ENCODE assay signal across 23 mouse cellular contexts in the genomic region with DNA sequence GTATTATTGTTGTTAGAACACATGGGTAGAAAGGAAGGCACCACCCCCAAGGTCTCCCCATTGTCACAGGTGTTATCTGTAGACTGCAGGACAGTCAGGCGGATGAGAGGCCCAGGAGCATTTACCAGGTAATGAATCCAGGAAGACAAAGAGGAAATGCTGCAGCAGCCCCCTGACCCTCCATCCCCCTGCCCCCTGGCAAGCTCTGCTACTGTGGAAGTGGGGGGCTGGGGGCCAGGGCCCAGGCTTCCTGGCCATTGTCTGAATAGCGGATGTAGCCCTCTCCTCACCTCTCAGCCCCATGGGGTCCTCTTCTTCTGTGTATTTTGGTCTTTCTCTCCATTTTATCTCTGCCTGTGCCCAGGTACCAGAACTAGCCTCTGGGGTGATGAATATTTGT. TPM values are rescaled to one million over a fixed set of nuclear protein-coding genes. Genes with fewer than 3 reads are reported as not detected.
"Had no signal": no experiment of that assay in that cellular context is flagged by ENCODE, and none has a peak within 500 bp of the region (broad histone marks: within the 10 kb centered on the region; RNA-seq: fewer than 3 reads in every experiment).

No protein-coding gene starts in this region.

- H3K9me3 ChIP-seq: kidney, embryonic 15.5 days; limb, embryonic 15.5 days; midbrain, embryonic 12.5 days; midbrain, embryonic 15.5 days; neural tube, embryonic 12.5 days; neural tube, embryonic 15.5 days had no signal

- ATAC-seq: liver, postnatal 0 days; midbrain, embryonic 15.5 days had no signal

- H3K27me3 ChIP-seq: kidney, embryonic 15.5 days; limb, embryonic 15.5 days; midbrain, embryonic 12.5 days; midbrain, embryonic 15.5 days; neural tube, embryonic 12.5 days; neural tube, embryonic 15.5 days had no signal

- H3K4me2 ChIP-seq: kidney, embryonic 15.5 days; limb, embryonic 15.5 days; liver, embryonic 11.5 days; midbrain, embryonic 12.5 days; midbrain, embryonic 15.5 days; neural tube, embryonic 12.5 days; neural tube, embryonic 15.5 days had no signal

- H3K27ac ChIP-seq: kidney, embryonic 15.5 days; layer of hippocampus, adult 2 months; limb, embryonic 15.5 days; liver, embryonic 14.5 days; macrophage; midbrain, embryonic 12.5 days; midbrain, embryonic 15.5 days; neural tube, embryonic 12.5 days; neural tube, embryonic 15.5 days; stomach, postnatal 0 days had no signal

- H3K9ac ChIP-seq: kidney, embryonic 15.5 days; limb, embryonic 15.5 days; liver, embryonic 14.5 days; liver, postnatal 0 days; midbrain, embryonic 12.5 days; midbrain, embryonic 15.5 days; neural tube, embryonic 12.5 days; neural tube, embryonic 15.5 days had no signal

- H3K4me3 ChIP-seq: kidney, embryonic 15.5 days; layer of hippocampus, adult 2 months; limb, embryonic 15.5 days; midbrain, embryonic 12.5 days; midbrain, embryonic 15.5 days; neural tube, embryonic 12.5 days; neural tube, embryonic 15.5 days had no signal

- DNase-seq: kidney, adult 2 months; kidney, postnatal 14 days; layer of hippocampus, adult 9-11 months; liver, postnatal 0 days; lung, postnatal 10 days; right cerebral cortex, adult 18-20 months; right cerebral cortex, postnatal 14 days; right cerebral cortex, postnatal 4 days; thymus, adult 2 months; thymus, postnatal 14 days; thymus, postnatal 4 days had no signal

- H3K4me1 ChIP-seq: limb, embryonic 15.5 days; midbrain, embryonic 12.5 days; midbrain, embryonic 15.5 days; neural tube, embryonic 12.5 days; neural tube, embryonic 15.5 days had no signal

- H3K36me3 ChIP-seq: kidney, embryonic 15.5 days; limb, embryonic 15.5 days; midbrain, embryonic 12.5 days; midbrain, embryonic 15.5 days; neural tube, embryonic 12.5 days; neural tube, embryonic 15.5 days had no signal

RNA-seq across cellular contexts. Expression of gene Edn3, which starts 55.7 kb away (rescaled TPM):
- total RNA-seq: megakaryocyte, adult 5-6 weeks had no signal
- polyA plus RNA-seq: macrophage had no signal
